Mouse (Mus musculus) stomach, postnatal 0 days (tissue): ENCODE measurements around the gene 1110051M20Rik.

ENCODE experiments used
- CTCF ChIP-seq: IDR thresholded peaks from 2 replicates; pipeline ENCODE4 v1.5.1; 2016; ENCODE audit warnings: antibody characterized with exemption, low read depth, mild to moderate bottlenecking, moderate library complexity
- EP300 ChIP-seq: optimal IDR thresholded peaks from 2 replicates; pipeline ENCODE3; 2016; ENCODE audit warnings: antibody characterized with exemption

DNA sequence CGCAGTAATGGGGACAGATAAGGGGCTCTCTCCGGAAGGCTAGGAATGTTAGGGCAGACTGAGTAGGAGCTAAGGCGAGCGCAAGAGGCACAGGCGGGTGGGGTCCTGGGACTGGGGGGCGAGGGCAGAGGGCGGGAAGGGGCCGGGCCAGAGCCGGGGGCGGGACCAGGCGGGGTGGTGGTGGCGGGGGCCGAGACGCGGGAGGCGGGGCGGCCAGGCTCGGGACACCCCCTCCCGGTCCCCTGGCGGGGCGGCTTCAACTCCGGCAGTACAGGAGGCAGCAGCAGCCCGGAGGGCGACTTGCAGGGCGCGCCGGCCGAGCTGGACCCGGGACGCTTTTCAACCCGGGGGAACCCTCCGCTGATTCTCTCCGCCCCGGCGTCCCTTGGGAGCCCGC, 12.8 kb upstream of the 1110051M20Rik start, which contains the start of gene Lrp4:
- no peak; the same call in 1 of the 2 replicates for TF ChIP-seq CTCF
- no peak for TF ChIP-seq EP300
